Mouse (Mus musculus) ES-E14 (cell line): ENCODE data around the gene Pthlh.

Experiments
- CHD2 ChIP-seq: IDR thresholded peaks from 2 replicates; pipeline ENCODE4 v1.6.1; 2014; ENCODE audit warnings: mild to moderate bottlenecking, low read depth, low read length, inconsistent platforms
- HCFC1 ChIP-seq: IDR thresholded peaks from 2 replicates; pipeline ENCODE4 v1.6.1; 2012; ENCODE audit warnings: low read length, inconsistent platforms, borderline replicate concordance; ENCODE audit not compliant: insufficient read depth
- MAFK ChIP-seq: IDR thresholded peaks from 2 replicates; pipeline ENCODE4 v1.6.1; 2014; ENCODE audit warnings: mild to moderate bottlenecking, low read depth, low read length, inconsistent platforms; ENCODE audit not compliant: insufficient read depth
- ZC3H11A ChIP-seq: IDR thresholded peaks from 2 replicates; pipeline ENCODE4 v1.6.1; 2012; ENCODE audit warnings: low read depth, mild to moderate bottlenecking, inconsistent platforms, low read length, borderline replicate concordance

GRCm38 (mm10) chr6:147268143-147268790, 4.3 kb upstream of the Pthlh start:
- no peak for TF ChIP-seq CHD2
- TF ChIP-seq ZC3H11A: no peak
- no peak for TF ChIP-seq MAFK
- no peak for TF ChIP-seq HCFC1
